Mouse (Mus musculus) cortical plate, adult 2 months (tissue): ENCODE measurements at regions not wholly inside any gene's neighbourhood (a gene's known extent, or its start where the extent isn't known, plus 50 kb on each side); places are given as distances from the start of the nearest gene placed in this dataset.

Source experiments
- H3K27ac ChIP-seq: fragments of 200-500 bp; 2 replicates; pipeline ENCODE4 v1.5.1; 2012; ENCODE audit warnings: low read length, control low read depth, inconsistent platforms; ENCODE audit not compliant: insufficient read depth
- H3K4me1 ChIP-seq: fragments of 200-500 bp; 2 replicates; pipeline ENCODE4 v1.6.1; 2011; ENCODE audit warnings: low read length; ENCODE audit not compliant: control insufficient read depth, insufficient read depth
- H3K4me3 ChIP-seq: fragments of 200-500 bp; 2 replicates; pipeline ENCODE4 v1.5.1; 2011; ENCODE audit warnings: mild to moderate bottlenecking, low read length, control low read depth; ENCODE audit not compliant: insufficient read depth
- CTCF ChIP-seq: fragments of 200-500 bp; IDR thresholded peaks from 2 replicates; pipeline ENCODE4 v1.5.1; 2011; ENCODE audit warnings: mild to moderate bottlenecking, control low read depth, low read length; ENCODE audit not compliant: insufficient read depth; ENCODE audit errors: extremely low read depth
- POLR2A ChIP-seq: fragments of 200-500 bp; IDR thresholded peaks from 2 replicates; pipeline ENCODE4 v1.6.1; 2011; ENCODE audit warnings: mild to moderate bottlenecking, low read length, control low read depth; ENCODE audit not compliant: insufficient read depth; ENCODE audit errors: extremely low read depth

- Histone ChIP-seq H3K4me1 (no peaks in the 10 kb centered on the region), H3K4me3 (no peak overlapping the region), H3K27ac (no peak overlapping the region)
- TF ChIP-seq POLR2A (no peak), CTCF (no peak)
Observed at GRCm38 (mm10) chr2:92723618-92724263, 124.2 kb downstream of the Chst1 start.

- no peak overlapping the region for H3K27ac ChIP-seq
- no peaks in the 10 kb centered on the region for H3K4me1 ChIP-seq
- no peak for TF ChIP-seq CTCF
- no peak for TF ChIP-seq POLR2A
- H3K4me3 ChIP-seq = no peak overlapping the region
Observed at GRCm38 (mm10) chr2:92726640-92727039, 127.1 kb downstream of the Chst1 start.

- Histone ChIP-seq H3K4me1 (no peaks in the 10 kb centered on the region), H3K4me3 (no peak overlapping the region), H3K27ac (no peak overlapping the region)
- TF ChIP-seq POLR2A (no peak), CTCF (no peak)
Observed at GRCm38 (mm10) chr2:92727241-92727640, 127.7 kb downstream of the Chst1 start.

GRCm38 (mm10) chr2:92728388-92728787 lies 128.9 kb downstream of the Chst1 start:
- no peak for TF ChIP-seq POLR2A
- H3K27ac ChIP-seq = no peak overlapping the region
- no peak overlapping the region for H3K4me3 ChIP-seq
- H3K4me1 ChIP-seq = 0 out of 2 replicates have a peak, but pooled peaks cover 1% of the 10 kb centered on the region

- Histone ChIP-seq H3K4me1 (0 out of 2 replicates have a peak, but pooled peaks cover 1% of the 10 kb centered on the region), H3K4me3 (no peak overlapping the region), H3K27ac (no peak overlapping the region)
- TF ChIP-seq CTCF = no peak
- TF ChIP-seq POLR2A = no peak
Observed at GRCm38 (mm10) chr2:92730371-92730770, 130.9 kb downstream of the Chst1 start.

GRCm38 (mm10) chr2:92733403-92733802 lies 133.9 kb downstream of the Chst1 start:
- Histone ChIP-seq H3K4me3 (no peak overlapping the region), H3K27ac (no peak overlapping the region), H3K4me1 (0 out of 2 replicates have a peak, but pooled peaks cover 1% of the 10 kb centered on the region)
- TF ChIP-seq CTCF (no peak), POLR2A (no peak)

- H3K27ac ChIP-seq = no peak overlapping the region
- 0 out of 2 replicates have a peak, but pooled peaks cover 1% of the 10 kb centered on the region for H3K4me1 ChIP-seq
- H3K4me3 ChIP-seq = no peak overlapping the region
- TF ChIP-seq POLR2A = no peak
- no peak for TF ChIP-seq CTCF
Observed at GRCm38 (mm10) chr2:92735784-92736183, 136.3 kb downstream of the Chst1 start.

- no peak overlapping the region for H3K4me3 ChIP-seq
- TF ChIP-seq CTCF (no peak), POLR2A (no peak)
- 0 out of 2 replicates have a peak, but pooled peaks cover 1% of the 10 kb centered on the region for H3K4me1 ChIP-seq
- H3K27ac ChIP-seq = no peak overlapping the region
Observed at GRCm38 (mm10) chr2:92737301-92737700, 137.8 kb downstream of the Chst1 start.

- no peak overlapping the region for H3K4me3 ChIP-seq
- TF ChIP-seq CTCF (no peak), POLR2A (no peak)
- no peak overlapping the region for H3K27ac ChIP-seq
- H3K4me1 ChIP-seq = no peaks in the 10 kb centered on the region
Observed at GRCm38 (mm10) chr2:92739576-92739975, 140.1 kb downstream of the Chst1 start.

- no peak overlapping the region for H3K27ac ChIP-seq
- no peaks in the 10 kb centered on the region for H3K4me1 ChIP-seq
- no peak for TF ChIP-seq POLR2A
- no peak for TF ChIP-seq CTCF
- H3K4me3 ChIP-seq = no peak overlapping the region
Observed at GRCm38 (mm10) chr2:92740776-92741295, 141.3 kb downstream of the Chst1 start.
